Mouse (Mus musculus) small intestine, adult 2 months (tissue): ENCODE measurements around the gene Frk.

Experiments used
- CTCF ChIP-seq: fragments of 200-500 bp; IDR thresholded peaks from 2 replicates; pipeline ENCODE4 v1.5.1; 2012; ENCODE audit warnings: low read depth, mild to moderate bottlenecking, control low read depth, inconsistent platforms, low read length, moderate library complexity, mixed read lengths; ENCODE audit not compliant: insufficient replicate concordance, insufficient read length; ENCODE audit errors: extremely low read depth
- POLR2A ChIP-seq: fragments of 200-500 bp; IDR thresholded peaks from 2 replicates; pipeline ENCODE4 v1.6.1; 2012; ENCODE audit warnings: low read depth, mild to moderate bottlenecking, control low read depth, inconsistent platforms, low read length, moderate library complexity

DNA sequence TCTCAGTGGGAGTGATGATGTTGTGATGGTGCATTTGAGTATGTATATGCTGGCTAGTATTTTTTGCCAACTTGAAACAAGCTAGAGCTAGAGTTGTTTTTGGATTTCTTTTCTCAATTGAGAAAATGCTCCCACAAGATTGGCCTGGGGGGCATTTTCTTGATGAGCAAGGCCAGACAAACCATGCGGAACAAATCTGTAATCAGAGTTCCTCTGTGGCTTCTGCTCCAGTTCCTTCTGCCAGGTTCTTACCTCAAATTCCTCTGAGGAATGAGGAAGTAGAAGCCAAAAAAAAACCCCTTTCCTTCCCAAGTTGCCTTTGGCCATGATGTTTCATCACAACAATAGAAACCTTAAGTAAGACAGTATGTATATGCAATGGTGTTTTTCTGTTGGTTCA lies 49.3 kb downstream of the Frk start:
- TF ChIP-seq CTCF (no peak), POLR2A (no peak)
